Mouse (Mus musculus): Measurements from ENCODE around the gene AL732309.1. TPM values are rescaled to one million over a fixed set of nuclear protein-coding genes. Genes with fewer than 3 reads are reported as not detected.

Gene AL732309.1
- polyA plus RNA-seq, 1 experiment from 2014 or later: 6.6 TPM

DNA sequence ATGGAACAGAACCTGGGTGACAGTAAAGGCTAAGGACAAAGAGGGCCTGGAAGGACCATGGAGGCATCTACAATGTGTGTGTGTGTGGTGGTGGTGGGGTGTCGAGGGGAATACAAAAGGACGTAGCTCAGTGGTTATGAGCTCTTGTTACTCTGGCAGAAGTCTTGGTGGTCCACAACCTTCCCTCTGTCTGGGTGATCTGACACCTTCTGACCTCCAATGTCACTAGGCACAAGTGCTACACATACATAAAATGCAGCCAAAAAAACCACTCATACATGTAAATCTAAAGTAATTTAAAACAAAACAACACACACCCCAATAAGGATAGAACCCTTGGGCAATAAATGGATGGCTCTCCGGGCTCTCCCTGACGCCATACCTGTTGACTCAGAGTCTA, 19.3 kb downstream of the AL732309.1 start:
- Histone ChIP-seq H3K27ac (ENCODE audit: low read depth, low read length) (no peak overlapping the region), H3K9ac (ENCODE audit: low read length) (no peak overlapping the region), H3K4me3 (ENCODE audit: low read depth, low read length) (no peak overlapping the region), H3K9me3 (ENCODE audit: control insufficient read depth, low read length) (no peaks in the 10 kb centered on the region), H3K36me3 (ENCODE audit: control insufficient read depth, insufficient read depth, low read length) (no peaks in the 10 kb centered on the region), H3K27me3 (ENCODE audit: control insufficient read depth, insufficient read depth, low read length) (no peaks in the 10 kb centered on the region), H3K4me1 (ENCODE audit: control insufficient read depth, insufficient read depth, low read length) (peaks cover 11% of the 10 kb centered on the region), H3K4me2 (ENCODE audit: low read depth) (no peak overlapping the region)
- DNase-seq (ENCODE audit: low spot score) (no peak), ATAC-seq (ENCODE audit: insufficient read depth, low FRiP score, low TSS enrichment) (no peak)
- WGBS: 87% methylated on average over 4 of the region's 4 CpGs

- no peak overlapping the region for H3K9ac ChIP-seq (ENCODE audit: low read length)
- H3K4me1 ChIP-seq (ENCODE audit: control insufficient read depth, insufficient read depth, low read length): peaks cover 11% of the 10 kb centered on the region
- ATAC-seq (ENCODE audit: insufficient read depth, low FRiP score, low TSS enrichment): no peak
- no peak overlapping the region for H3K27ac ChIP-seq (ENCODE audit: low read depth, low read length)
- DNase-seq (ENCODE audit: low spot score): no peak
- no peaks in the 10 kb centered on the region for H3K36me3 ChIP-seq (ENCODE audit: control insufficient read depth, insufficient read depth, low read length)
- H3K4me3 ChIP-seq (ENCODE audit: low read depth, low read length): no peak overlapping the region
- no peaks in the 10 kb centered on the region for H3K27me3 ChIP-seq (ENCODE audit: control insufficient read depth, insufficient read depth, low read length)
- whole genome bisulfite sequencing: 79% methylated on average over 5 of the region's 5 CpGs
- H3K9me3 ChIP-seq (ENCODE audit: control insufficient read depth, low read length): no peaks in the 10 kb centered on the region
- H3K4me2 ChIP-seq (ENCODE audit: low read depth): no peak overlapping the region
Measured at GRCm38 (mm10) chr2:25226864-25227263, 19.8 kb downstream of the AL732309.1 start.

DNA sequence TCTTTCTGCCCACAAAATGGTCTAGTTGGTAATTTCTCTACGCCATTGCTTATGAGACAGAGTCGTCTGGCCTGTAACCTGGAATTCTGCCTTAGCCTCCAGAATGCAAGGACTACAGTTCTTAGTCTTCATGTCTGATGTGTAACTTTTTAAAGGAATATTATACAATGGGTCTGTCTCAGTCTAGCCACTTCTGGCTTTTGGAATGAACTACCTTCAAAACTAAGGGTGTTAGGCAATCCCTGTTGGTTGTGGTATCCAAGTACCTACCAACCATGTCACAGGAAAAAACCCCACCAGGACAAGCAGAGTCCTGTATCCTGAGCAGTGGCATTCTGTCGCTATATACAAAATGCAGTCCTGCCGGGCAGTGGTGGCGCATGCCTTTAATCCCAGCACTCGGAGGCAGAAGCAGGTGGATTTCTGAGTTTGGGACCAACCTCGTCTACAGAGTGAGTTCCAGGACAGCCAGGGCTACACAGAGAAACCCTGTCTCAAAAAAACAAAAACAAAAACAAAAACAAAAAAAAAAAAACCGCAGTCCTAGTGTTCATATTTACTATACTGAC, 20.8 kb downstream of the AL732309.1 start:
- 83% methylated on average over 8 of the region's 8 CpGs for WGBS
- ATAC-seq (ENCODE audit: insufficient read depth, low FRiP score, low TSS enrichment): no peak
- H3K9ac ChIP-seq (ENCODE audit: low read length): peak overlapping the region; percentile 70; the same call in 1 of the 2 replicates

GRCm38 (mm10) chr2:25224766-25225752, 21.6 kb downstream of the AL732309.1 start:
- H3K36me3 ChIP-seq (ENCODE audit: control insufficient read depth, insufficient read depth, low read length): no peaks in the 10 kb centered on the region
- DNase-seq (ENCODE audit: low spot score) (peak; percentile 98), ATAC-seq (ENCODE audit: insufficient read depth, low FRiP score, low TSS enrichment) (peak; percentile 96)
- no peaks in the 10 kb centered on the region for H3K27me3 ChIP-seq (ENCODE audit: control insufficient read depth, insufficient read depth, low read length)
- 2% methylated on average over 39 of the region's 41 CpGs for WGBS
- H3K4me1 ChIP-seq (ENCODE audit: control insufficient read depth, insufficient read depth, low read length): peaks cover 11% of the 10 kb centered on the region
- peak overlapping the region; percentile 54 for H3K4me2 ChIP-seq (ENCODE audit: low read depth)
- peak overlapping the region; percentile 70 for H3K9ac ChIP-seq (ENCODE audit: low read length)
- H3K9me3 ChIP-seq (ENCODE audit: control insufficient read depth, low read length): no peaks in the 10 kb centered on the region
- H3K4me3 ChIP-seq (ENCODE audit: low read depth, low read length): peak overlapping the region; percentile 78
- H3K27ac ChIP-seq (ENCODE audit: low read depth, low read length): peak overlapping the region; percentile 89

More for the DNA sequence above, 20.8 kb downstream of the AL732309.1 start:
- Histone ChIP-seq H3K27me3 (ENCODE audit: control insufficient read depth, insufficient read depth, low read length) (no peaks in the 10 kb centered on the region), H3K4me1 (ENCODE audit: control insufficient read depth, insufficient read depth, low read length) (peaks cover 11% of the 10 kb centered on the region), H3K4me2 (ENCODE audit: low read depth) (peak overlapping the region; percentile 54), H3K4me3 (ENCODE audit: low read depth, low read length) (peak overlapping the region; percentile 78; the same call in 1 of the 2 replicates), H3K9me3 (ENCODE audit: control insufficient read depth, low read length) (no peaks in the 10 kb centered on the region), H3K27ac (ENCODE audit: low read depth, low read length) (peak overlapping the region; percentile 89; the same call in 1 of the 2 replicates), H3K36me3 (ENCODE audit: control insufficient read depth, insufficient read depth, low read length) (no peaks in the 10 kb centered on the region)
- no peak for DNase-seq (ENCODE audit: low spot score)

GRCm38 (mm10) chr2:25224492-25224765, 22.2 kb downstream of the AL732309.1 start, which contains the start of gene Tubb4b:
Gene Tubb4b, minus strand, starts transcription at chr2:25224702.
- Histone ChIP-seq H3K4me2 (ENCODE audit: low read depth) (peak within 1 kb of the TSS; percentile 79), H3K4me1 (ENCODE audit: control insufficient read depth, insufficient read depth, low read length) (peaks cover 11% of the 10 kb centered on the region), H3K9ac (ENCODE audit: low read length) (peak within 1 kb of the TSS; percentile 76), H3K27me3 (ENCODE audit: control insufficient read depth, insufficient read depth, low read length) (no peaks in the 10 kb centered on the region), H3K36me3 (ENCODE audit: control insufficient read depth, insufficient read depth, low read length) (no peaks in the 10 kb centered on the region), H3K9me3 (ENCODE audit: control insufficient read depth, low read length) (no peaks in the 10 kb centered on the region), H3K27ac (ENCODE audit: low read depth, low read length) (peak within 1 kb of the TSS; percentile 89), H3K4me3 (ENCODE audit: low read depth, low read length) (peak within 1 kb of the TSS; percentile 78)
- WGBS: 0% methylated on average over 17 of the region's 17 CpGs
- DNase-seq (ENCODE audit: low spot score) (no peak), ATAC-seq (ENCODE audit: insufficient read depth, low FRiP score, low TSS enrichment) (no peak)

DNA sequence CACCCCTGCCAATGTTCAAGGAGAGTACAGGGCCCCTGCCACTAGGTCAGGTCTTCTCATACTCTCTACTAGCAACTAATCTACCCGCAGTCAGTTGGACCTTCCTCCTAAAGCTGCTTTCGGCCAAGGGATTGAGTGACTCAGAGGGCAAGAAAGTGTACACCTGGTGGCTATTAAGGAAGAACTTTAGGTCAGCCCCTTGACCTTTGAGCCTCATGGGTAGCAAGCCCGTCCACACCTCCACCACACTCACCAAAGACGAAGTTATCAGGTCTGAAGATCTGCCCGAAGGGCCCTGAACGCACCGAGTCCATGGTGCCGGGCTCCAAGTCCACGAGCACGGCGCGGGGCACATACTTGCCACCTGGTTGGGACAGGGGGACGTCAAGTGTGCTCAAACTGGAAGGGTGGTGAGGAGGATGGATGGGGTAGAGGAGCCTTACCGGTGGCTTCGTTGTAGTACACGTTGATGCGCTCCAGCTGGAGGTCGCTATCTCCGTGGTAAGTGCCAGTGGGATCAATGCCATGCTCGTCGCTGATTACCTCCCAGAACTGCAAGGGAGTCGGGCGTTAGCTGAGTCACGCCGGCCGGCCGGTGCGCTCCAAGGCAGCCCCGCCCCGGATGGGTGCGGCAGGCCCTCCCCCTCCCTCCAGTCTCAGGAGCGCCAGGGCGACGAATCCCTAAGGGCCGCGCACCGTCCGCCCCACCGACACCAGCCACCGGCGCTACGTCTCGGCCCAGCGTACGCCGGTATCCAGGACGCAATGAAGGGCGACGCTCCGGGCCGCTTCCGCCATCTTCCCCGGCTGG, 22.8 kb downstream of the AL732309.1 start:
- Histone ChIP-seq H3K4me1 (ENCODE audit: control insufficient read depth, insufficient read depth, low read length) (peaks cover 11% of the 10 kb centered on the region), H3K4me2 (ENCODE audit: low read depth) (peak overlapping the region; percentile 79), H3K27me3 (ENCODE audit: control insufficient read depth, insufficient read depth, low read length) (no peaks in the 10 kb centered on the region), H3K36me3 (ENCODE audit: control insufficient read depth, insufficient read depth, low read length) (no peaks in the 10 kb centered on the region), H3K9me3 (ENCODE audit: control insufficient read depth, low read length) (no peaks in the 10 kb centered on the region), H3K27ac (ENCODE audit: low read depth, low read length) (peak overlapping the region; percentile 78), H3K9ac (ENCODE audit: low read length) (peak overlapping the region; percentile 76), H3K4me3 (ENCODE audit: low read depth, low read length) (peak overlapping the region; percentile 78)
- peak; percentile 21 for ATAC-seq (ENCODE audit: insufficient read depth, low FRiP score, low TSS enrichment)
- DNase-seq (ENCODE audit: low spot score): no peak
- WGBS: 5% methylated on average over 37 of the region's 53 CpGs

DNA sequence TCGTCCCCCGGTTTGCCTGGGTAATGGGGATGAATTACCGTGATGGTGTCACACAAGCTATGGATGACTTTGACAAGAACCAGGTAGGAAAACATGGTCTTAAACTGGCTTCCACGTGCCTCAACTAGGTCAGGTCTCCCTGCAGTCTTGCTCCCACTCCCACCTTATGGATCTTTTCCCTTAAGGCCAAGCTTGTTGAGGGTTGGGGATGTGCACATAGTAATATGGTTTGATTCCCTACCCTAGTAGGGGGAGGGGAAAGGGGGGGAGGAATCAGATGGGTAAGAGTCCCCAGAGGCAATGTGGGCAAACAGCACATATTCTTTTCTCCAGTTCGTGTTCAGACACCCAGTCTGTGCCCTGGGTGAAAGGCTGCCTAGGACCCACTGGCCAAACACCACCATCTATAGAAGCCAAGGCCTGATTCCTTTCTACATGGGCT, 25.3 kb downstream of the AL732309.1 start:
- 73% methylated on average over 5 of the region's 5 CpGs for WGBS

DNA sequence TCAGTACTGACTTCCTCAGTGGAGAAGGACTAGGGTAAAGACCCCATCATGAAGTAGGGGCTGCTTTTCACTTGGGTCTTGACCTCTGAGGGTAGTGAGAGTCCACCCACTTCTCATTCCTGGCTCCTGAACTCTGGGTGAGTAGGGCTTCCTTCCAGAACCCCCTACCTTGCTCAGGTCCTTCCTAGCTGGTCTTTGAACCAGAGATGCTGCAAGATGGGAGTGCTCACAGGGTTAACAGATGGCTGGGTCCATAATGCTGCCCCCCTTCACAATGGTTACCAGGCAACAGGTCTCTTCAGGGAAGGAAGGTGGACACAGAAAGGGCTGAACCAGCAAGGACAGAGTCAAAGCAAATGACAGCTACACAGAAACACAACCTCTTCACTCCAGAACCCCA, 28.2 kb downstream of the AL732309.1 start, which contains the start of gene Fam166a:
Gene Fam166a (plus strand): TSS at position 301 of the 400 bp plus-strand sequence.
- ATAC-seq (ENCODE audit: insufficient read depth, low FRiP score, low TSS enrichment) (no peak), DNase-seq (ENCODE audit: low spot score) (no peak)
- Histone ChIP-seq H3K4me1 (ENCODE audit: control insufficient read depth, insufficient read depth, low read length) (peaks cover 3% of the 10 kb centered on the region; the same call in 1 of the 2 replicates), H3K27ac (ENCODE audit: low read depth, low read length) (no peak within 1 kb of the TSS), H3K9ac (ENCODE audit: low read length) (no peak within 1 kb of the TSS), H3K4me3 (ENCODE audit: low read depth, low read length) (no peak within 1 kb of the TSS), H3K36me3 (ENCODE audit: control insufficient read depth, insufficient read depth, low read length) (no peaks in the 10 kb centered on the region), H3K27me3 (ENCODE audit: control insufficient read depth, insufficient read depth, low read length) (no peaks in the 10 kb centered on the region), H3K9me3 (ENCODE audit: control insufficient read depth, low read length) (no peaks in the 10 kb centered on the region), H3K4me2 (ENCODE audit: low read depth) (no peak within 1 kb of the TSS)

More for the DNA sequence above, 25.3 kb downstream of the AL732309.1 start:
- H3K9ac ChIP-seq (ENCODE audit: low read length): no peak overlapping the region
- no peak overlapping the region for H3K4me3 ChIP-seq (ENCODE audit: low read depth, low read length)
- H3K36me3 ChIP-seq (ENCODE audit: control insufficient read depth, insufficient read depth, low read length): no peaks in the 10 kb centered on the region
- DNase-seq (ENCODE audit: low spot score): no peak
- no peak overlapping the region for H3K4me2 ChIP-seq (ENCODE audit: low read depth)
- H3K4me1 ChIP-seq (ENCODE audit: control insufficient read depth, insufficient read depth, low read length): peaks cover 11% of the 10 kb centered on the region
- H3K27ac ChIP-seq (ENCODE audit: low read depth, low read length): no peak overlapping the region
- H3K27me3 ChIP-seq (ENCODE audit: control insufficient read depth, insufficient read depth, low read length): no peaks in the 10 kb centered on the region
- no peaks in the 10 kb centered on the region for H3K9me3 ChIP-seq (ENCODE audit: control insufficient read depth, low read length)
- ATAC-seq (ENCODE audit: insufficient read depth, low FRiP score, low TSS enrichment): no peak
